Mouse (Mus musculus) cortical plate, adult 2 months (tissue): Measurements from ENCODE around the gene Doc2g.

ENCODE experiments used
- CTCF ChIP-seq: fragments of 200-500 bp; IDR thresholded peaks from 2 replicates; pipeline ENCODE4 v1.5.1; 2011; ENCODE audit warnings: mild to moderate bottlenecking, control low read depth, low read length; ENCODE audit not compliant: insufficient read depth; ENCODE audit errors: extremely low read depth
- POLR2A ChIP-seq: fragments of 200-500 bp; IDR thresholded peaks from 2 replicates; pipeline ENCODE4 v1.6.1; 2011; ENCODE audit warnings: mild to moderate bottlenecking, low read length, control low read depth; ENCODE audit not compliant: insufficient read depth; ENCODE audit errors: extremely low read depth

DNA sequence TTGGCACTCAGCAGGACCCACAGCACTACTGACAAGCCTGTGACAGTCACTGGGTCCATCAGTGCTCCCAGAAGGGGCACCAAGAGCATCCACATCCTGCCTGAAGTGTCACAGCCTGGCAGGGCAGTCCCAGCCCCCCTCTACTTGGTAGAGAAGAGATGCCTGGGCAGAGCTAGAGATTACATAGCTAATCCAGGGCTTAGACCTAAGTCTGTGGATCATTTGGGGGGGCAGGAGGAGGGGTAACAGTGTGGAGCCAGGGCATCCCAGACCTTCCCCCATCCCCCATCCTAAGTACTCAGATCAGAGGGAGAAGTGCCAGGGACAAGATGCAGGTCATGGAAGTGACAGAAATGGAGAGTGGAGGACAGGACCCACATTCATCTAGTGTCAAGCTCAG lies 11.7 kb downstream of the Doc2g start:
- TF ChIP-seq POLR2A: no peak
- TF ChIP-seq CTCF: no peak
